Mouse (Mus musculus): Measurements from ENCODE around the gene Dusp15.

DNA sequence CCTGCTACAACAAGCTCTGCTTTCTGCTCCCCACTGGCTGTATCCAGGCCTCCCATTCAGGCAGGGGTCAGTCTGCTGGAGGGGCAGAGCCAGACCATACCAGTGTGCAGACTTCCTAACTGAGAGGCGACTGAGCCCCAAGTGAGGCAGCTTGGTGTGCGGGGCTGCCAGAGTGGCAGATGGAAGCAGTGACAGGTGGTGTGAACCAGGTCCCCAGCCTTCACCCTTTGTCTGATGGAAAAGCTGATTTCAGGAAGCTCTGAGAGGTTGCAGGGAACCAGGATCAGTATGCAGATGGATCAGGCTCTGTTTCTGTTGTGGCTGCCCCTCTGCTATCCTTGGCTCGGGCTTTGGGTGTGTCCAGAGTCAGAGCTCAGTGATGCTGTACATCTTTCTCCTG lies 27.9 kb downstream of the Dusp15 start:
- TF ChIP-seq FLI1 (IDR thresholded peaks at IDR 0.05; ENCODE audit: low read length) (no peak), GATA1 (IDR thresholded peaks at IDR 0.05; ENCODE audit: borderline replicate concordance, low read length) (no peak)
